Mouse (Mus musculus) ES-Bruce4 (cell line): ENCODE measurements around the gene Ifit1bl2.
"Not testable (repeated sequence)": the region's sequence is repeated elsewhere in the genome, so short reads cannot be mapped to it uniquely, and the experiment has no call there.

Source experiments
- CTCF ChIP-seq: IDR thresholded peaks from one replicate; pipeline ENCODE4 v1.8.1; 2011; ENCODE audit warnings: low read depth, low read length
- EP300 ChIP-seq: IDR thresholded peaks from 2 replicates; pipeline ENCODE4 v1.6.1; 2011; ENCODE audit warnings: low read depth, low read length; ENCODE audit not compliant: insufficient read depth
- POLR2A ChIP-seq: IDR thresholded peaks from one replicate; pipeline ENCODE4 v1.8.1; 2011; ENCODE audit warnings: low read length; ENCODE audit not compliant: insufficient read depth

DNA sequence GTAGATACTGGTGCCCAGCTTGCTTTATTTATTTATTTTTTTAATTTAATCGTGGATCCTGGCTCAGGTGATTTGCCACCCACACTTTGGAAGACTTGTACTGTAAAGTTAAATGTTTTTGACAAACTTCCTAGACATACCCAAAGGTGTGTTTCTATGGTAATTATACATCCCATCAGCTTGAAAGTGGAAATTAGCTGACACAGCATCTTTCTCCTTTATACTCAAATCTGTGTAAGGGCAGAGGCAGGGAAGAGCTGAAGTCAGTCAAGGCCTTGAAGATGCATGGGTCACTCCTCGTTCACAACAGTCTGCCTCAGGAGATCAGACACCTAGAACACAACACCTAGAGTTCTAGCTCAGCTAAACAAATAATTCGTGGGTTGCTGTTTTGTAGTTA, 30.4 kb downstream of the Ifit1bl2 start:
- TF ChIP-seq CTCF, POLR2A, EP300: not testable (repeated sequence)
